Mouse (Mus musculus) kidney, embryonic 15.5 days (tissue): ENCODE data around the gene Hspa12a. TPM values are rescaled to one million over a fixed set of nuclear protein-coding genes. Genes with fewer than 3 reads are reported as not detected.

Source experiments
- ATAC-seq: fragments of 200-750 bp; cut with Nextera tagmentation; replicated peaks from 2 replicates; pipeline ENCODE4 v1.8.0; 2017; ENCODE audit warnings: moderate TSS enrichment; ENCODE audit not compliant: low FRiP score
- H3K27ac ChIP-seq: fragments of 300-500 bp; sonication (generic); 2 replicates; pipeline ENCODE4 v1.5.1; 2015; ENCODE audit warnings: mild to moderate bottlenecking, inconsistent platforms
- H3K27me3 ChIP-seq: fragments of 300-500 bp; sonication (generic); 2 replicates; pipeline ENCODE4 v1.6.1; 2015; ENCODE audit warnings: inconsistent platforms
- H3K36me3 ChIP-seq: fragments of 300-500 bp; sonication (generic); 2 replicates; pipeline ENCODE4 v1.6.1; 2015; ENCODE audit warnings: inconsistent platforms
- H3K4me1 ChIP-seq: fragments of 300-500 bp; sonication (generic); 2 replicates; pipeline ENCODE4 v1.6.1; 2015; ENCODE audit warnings: inconsistent platforms
- H3K4me2 ChIP-seq: fragments of 300-500 bp; sonication (generic); 2 replicates; pipeline ENCODE4 v1.6.1; 2015; ENCODE audit warnings: moderate library complexity, mild to moderate bottlenecking, inconsistent platforms
- H3K4me3 ChIP-seq: fragments of 300-500 bp; sonication (generic); replicated peaks from 2 replicates; pipeline ENCODE4 v1.5.1; 2015; ENCODE audit warnings: mild to moderate bottlenecking, inconsistent platforms
- H3K9ac ChIP-seq: fragments of 300-500 bp; sonication (generic); 2 replicates; pipeline ENCODE4 v1.6.1; 2015; ENCODE audit warnings: mild to moderate bottlenecking, inconsistent platforms
- H3K9me3 ChIP-seq: fragments of 300-500 bp; sonication (generic); replicated peaks from 2 replicates; pipeline ENCODE4 v1.6.1; 2016; ENCODE audit warnings: inconsistent platforms
- WGBS: fragments of 180-500 bp; shearing (Covaris S2); methylation state at CpG from one replicate; pipeline ENCODE4 v1.1.7; 2015; ENCODE audit warnings: mixed read lengths; 5-methylcytosine and 5-hydroxymethylcytosine counted together
- polyA plus RNA-seq: library from polyadenylated mRNA; unstranded; fragments of >200 nt; fragmentation: Nextera tagmentation; extraction: Ambion mirVana; gene quantifications from 2 replicates; pipeline ENCODE4 v1.2.1, GENCODE M21; 2015

Gene Hspa12a
- polyA plus RNA-seq, 1 experiment from 2014 or later, result 16.6 TPM

- WGBS, result 65% methylated on average over 11 of the region's 11 CpGs
- Histone ChIP-seq H3K36me3 (no peaks in the 10 kb centered on the region), H3K9me3 (no peaks in the 10 kb centered on the region), H3K9ac (no peak overlapping the region), H3K27me3 (no peaks in the 10 kb centered on the region), H3K4me2 (no peak overlapping the region), H3K4me1 (peaks cover 9% of the 10 kb centered on the region; the same call in 1 of the 2 replicates), H3K4me3 (no peak overlapping the region), H3K27ac (no peak overlapping the region)
- ATAC-seq, result no peak
Observed at GRCm38 (mm10) chr19:58872381-58873259, 70.8 kb downstream of the Hspa12a start.

- no peak for ATAC-seq
- Histone ChIP-seq H3K4me1 (peaks cover 9% of the 10 kb centered on the region; the same call in 1 of the 2 replicates), H3K4me2 (no peak overlapping the region), H3K27me3 (no peaks in the 10 kb centered on the region), H3K27ac (no peak overlapping the region), H3K4me3 (no peak overlapping the region), H3K9me3 (no peaks in the 10 kb centered on the region), H3K36me3 (no peaks in the 10 kb centered on the region), H3K9ac (no peak overlapping the region)
- WGBS, result 59% methylated on average over 6 of the region's 6 CpGs
Observed at GRCm38 (mm10) chr19:58871878-58872277, 71.6 kb downstream of the Hspa12a start.

GRCm38 (mm10) chr19:58866651-58867050, 76.8 kb downstream of the Hspa12a start:
- H3K36me3 ChIP-seq, result no peaks in the 10 kb centered on the region
- no peak overlapping the region for H3K4me2 ChIP-seq
- H3K27me3 ChIP-seq, result peaks cover 7% of the 10 kb centered on the region; the same call in 1 of the 2 replicates
- no peak overlapping the region for H3K4me3 ChIP-seq
- H3K9ac ChIP-seq, result no peak overlapping the region
- peak; percentile 46; the same call in 1 of the 2 replicates for ATAC-seq
- no peaks in the 10 kb centered on the region for H3K9me3 ChIP-seq
- 0 out of 2 replicates have a peak overlapping the region, but pooled peaks have one; percentile 29 for H3K27ac ChIP-seq
- H3K4me1 ChIP-seq, result 0 out of 2 replicates have a peak, but pooled peaks cover 3% of the 10 kb centered on the region
- WGBS, result 24% methylated on average over 4 of the region's 4 CpGs

- Histone ChIP-seq H3K27ac (no peak overlapping the region), H3K27me3 (peaks cover 7% of the 10 kb centered on the region; the same call in 1 of the 2 replicates), H3K4me1 (peaks cover 13% of the 10 kb centered on the region), H3K9ac (no peak overlapping the region), H3K36me3 (no peaks in the 10 kb centered on the region), H3K9me3 (no peaks in the 10 kb centered on the region), H3K4me2 (no peak overlapping the region), H3K4me3 (no peak overlapping the region)
- WGBS, result 36% methylated on average over 5 of the region's 5 CpGs
- no peak for ATAC-seq
Observed at GRCm38 (mm10) chr19:58865224-58865623, 78.2 kb downstream of the Hspa12a start.

DNA sequence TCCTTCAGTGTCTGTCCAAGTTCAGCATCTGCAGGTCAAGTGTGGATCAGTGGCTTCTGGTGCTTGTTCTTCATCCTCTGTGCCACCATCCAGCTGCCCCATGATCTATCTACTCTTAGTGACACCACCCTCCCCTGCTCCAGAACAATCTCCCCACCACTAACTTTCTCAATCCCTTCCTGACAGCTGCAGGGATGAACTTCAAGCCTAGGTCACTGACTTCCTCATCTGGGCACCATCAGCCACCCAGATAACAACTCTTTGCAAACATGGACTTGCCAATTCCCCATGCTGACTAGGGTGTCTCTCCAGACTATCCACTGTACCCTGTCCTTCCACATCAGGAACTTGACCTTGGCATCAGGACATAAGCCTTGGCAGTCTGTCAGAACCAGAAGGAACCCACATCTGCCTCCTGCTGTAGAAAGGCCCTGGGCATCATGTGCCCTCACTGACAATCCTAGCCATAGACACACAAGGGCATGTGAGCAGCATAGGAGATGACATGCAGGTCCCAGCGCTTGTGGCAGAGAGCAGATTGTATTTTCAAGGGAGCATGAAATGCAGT, 79.4 kb downstream of the Hspa12a start:
- Histone ChIP-seq H3K9me3 (no peaks in the 10 kb centered on the region), H3K36me3 (no peaks in the 10 kb centered on the region), H3K27me3 (peaks cover 13% of the 10 kb centered on the region), H3K4me3 (no peak overlapping the region), H3K9ac (no peak overlapping the region), H3K4me2 (no peak overlapping the region), H3K27ac (no peak overlapping the region), H3K4me1 (peaks cover 24% of the 10 kb centered on the region)
- 91% methylated on average over 1 of the region's 1 CpGs for WGBS
- ATAC-seq, result no peak

- Histone ChIP-seq H3K9me3 (no peaks in the 10 kb centered on the region), H3K27me3 (peaks cover 16% of the 10 kb centered on the region), H3K4me3 (peak overlapping the region; percentile 73), H3K4me1 (peaks cover 24% of the 10 kb centered on the region), H3K9ac (0 out of 2 replicates have a peak overlapping the region, but pooled peaks have one; percentile 14), H3K36me3 (no peaks in the 10 kb centered on the region), H3K27ac (peak overlapping the region; percentile 81), H3K4me2 (peak overlapping the region; percentile 98)
- 18% methylated on average over 12 of the region's 12 CpGs for WGBS
- no peak for ATAC-seq
Observed at GRCm38 (mm10) chr19:58861174-58861760, 82.2 kb downstream of the Hspa12a start.

DNA sequence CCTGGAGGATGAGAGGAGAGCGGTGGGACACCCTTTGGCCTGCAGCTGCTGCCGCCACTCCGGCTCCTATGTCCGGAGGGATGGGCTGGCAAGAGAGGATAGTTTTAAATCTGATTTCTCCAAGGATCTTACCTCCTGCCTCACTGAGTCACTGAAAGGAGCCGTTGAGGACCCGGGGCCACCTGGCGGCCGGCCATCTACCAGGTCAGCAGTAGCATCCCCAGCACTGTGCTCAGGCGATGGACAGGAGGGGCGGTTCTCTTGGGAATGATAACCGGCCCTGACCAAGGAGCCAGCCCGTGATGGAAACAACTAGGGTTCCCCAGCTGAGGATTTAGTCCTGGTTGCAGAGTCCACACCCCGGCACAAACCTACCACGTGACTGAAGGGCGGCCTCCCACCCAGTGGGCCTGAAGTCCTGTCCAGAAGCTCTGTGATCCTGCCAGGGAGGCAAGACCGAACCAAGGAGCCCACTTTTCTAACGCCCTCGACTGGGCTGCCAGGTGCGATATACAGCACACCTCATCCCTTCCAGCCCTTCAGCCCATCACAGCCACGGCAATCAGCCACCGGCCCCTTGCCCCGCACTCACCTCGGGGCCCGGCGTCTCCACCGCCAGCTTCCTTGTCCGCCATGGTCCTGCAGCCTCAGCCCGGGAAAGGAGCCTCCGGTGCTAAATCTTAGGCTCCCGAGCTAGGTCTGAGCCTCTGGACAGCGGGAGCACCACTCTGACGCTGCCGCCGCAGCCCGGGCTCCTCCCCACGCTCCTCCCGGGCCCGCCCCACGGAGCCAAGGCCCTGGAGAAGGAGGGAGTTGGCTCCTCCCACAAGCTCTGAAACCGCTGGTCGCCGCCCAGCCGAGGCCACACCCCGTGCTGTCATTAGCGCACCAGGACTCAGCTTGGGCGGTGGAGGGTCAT, 82.9 kb downstream of the Hspa12a start:
- Histone ChIP-seq H3K9ac (peak overlapping the region; percentile 62), H3K4me1 (peaks cover 24% of the 10 kb centered on the region), H3K36me3 (no peaks in the 10 kb centered on the region), H3K4me3 (peak overlapping the region; percentile 73), H3K4me2 (peak overlapping the region; percentile 98), H3K27ac (peak overlapping the region; percentile 81), H3K9me3 (no peaks in the 10 kb centered on the region), H3K27me3 (peaks cover 16% of the 10 kb centered on the region)
- under 1% methylated on average over 45 of the region's 46 CpGs for WGBS
- peak; percentile 94 for ATAC-seq

DNA sequence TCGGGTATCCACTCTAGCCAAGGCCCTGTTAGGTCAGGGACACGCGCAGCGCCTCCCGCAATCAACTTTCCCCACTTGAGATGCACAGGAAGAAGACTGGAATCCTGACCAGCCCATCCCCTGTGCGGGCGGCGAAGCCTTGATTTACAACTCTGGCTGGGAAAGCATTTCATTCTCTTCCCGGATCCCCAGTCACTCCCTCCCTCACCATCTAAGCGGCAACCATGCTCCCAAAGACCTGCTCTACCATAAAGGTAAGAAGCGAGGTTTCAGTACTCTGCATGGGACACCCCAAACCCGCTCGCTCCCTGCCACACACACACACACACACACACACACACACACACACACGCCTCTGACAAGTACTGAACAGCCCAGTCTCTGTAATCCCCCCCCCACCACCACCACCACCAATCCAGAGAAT, 83.6 kb downstream of the Hspa12a start:
- Histone ChIP-seq H3K9me3 (no peaks in the 10 kb centered on the region), H3K36me3 (no peaks in the 10 kb centered on the region), H3K4me2 (peak overlapping the region; percentile 98), H3K9ac (peak overlapping the region; percentile 62), H3K4me1 (peaks cover 23% of the 10 kb centered on the region), H3K27ac (peak overlapping the region; percentile 81; the same call in 1 of the 2 replicates), H3K27me3 (peaks cover 16% of the 10 kb centered on the region), H3K4me3 (peak overlapping the region; percentile 73)
- WGBS, result 0% methylated on average over 14 of the region's 14 CpGs
- peak; percentile 9; the same call in 1 of the 2 replicates for ATAC-seq

GRCm38 (mm10) chr19:58859357-58859756, 84.1 kb downstream of the Hspa12a start:
- H3K9me3 ChIP-seq, result no peaks in the 10 kb centered on the region
- ATAC-seq, result no peak
- 16% methylated on average over 6 of the region's 6 CpGs for WGBS
- peaks cover 16% of the 10 kb centered on the region for H3K27me3 ChIP-seq
- H3K4me3 ChIP-seq, result peak overlapping the region; percentile 73
- no peaks in the 10 kb centered on the region for H3K36me3 ChIP-seq
- H3K9ac ChIP-seq, result no peak overlapping the region
- H3K4me2 ChIP-seq, result peak overlapping the region; percentile 98
- H3K4me1 ChIP-seq, result peaks cover 22% of the 10 kb centered on the region
- no peak overlapping the region for H3K27ac ChIP-seq

GRCm38 (mm10) chr19:58856129-58856855, 87.2 kb downstream of the Hspa12a start:
- no peak for ATAC-seq
- Histone ChIP-seq H3K36me3 (no peaks in the 10 kb centered on the region), H3K27me3 (peaks cover 8% of the 10 kb centered on the region; the same call in 1 of the 2 replicates), H3K9ac (no peak overlapping the region), H3K9me3 (no peaks in the 10 kb centered on the region), H3K4me2 (no peak overlapping the region), H3K27ac (no peak overlapping the region), H3K4me3 (no peak overlapping the region), H3K4me1 (peaks cover 34% of the 10 kb centered on the region)
- 86% methylated on average over 9 of the region's 9 CpGs for WGBS
